Mouse (Mus musculus) lung, postnatal 0 days (tissue): ENCODE results near the gene Ccdc117.

Experiments used
- CTCF ChIP-seq: IDR thresholded peaks from 2 replicates; pipeline ENCODE4 v1.5.1; 2016; ENCODE audit warnings: antibody characterized with exemption, mild to moderate bottlenecking
- EP300 ChIP-seq: IDR thresholded peaks from 2 replicates; pipeline ENCODE4 v1.6.1; 2016; ENCODE audit warnings: antibody characterized with exemption, mild to moderate bottlenecking, control low read depth

DNA sequence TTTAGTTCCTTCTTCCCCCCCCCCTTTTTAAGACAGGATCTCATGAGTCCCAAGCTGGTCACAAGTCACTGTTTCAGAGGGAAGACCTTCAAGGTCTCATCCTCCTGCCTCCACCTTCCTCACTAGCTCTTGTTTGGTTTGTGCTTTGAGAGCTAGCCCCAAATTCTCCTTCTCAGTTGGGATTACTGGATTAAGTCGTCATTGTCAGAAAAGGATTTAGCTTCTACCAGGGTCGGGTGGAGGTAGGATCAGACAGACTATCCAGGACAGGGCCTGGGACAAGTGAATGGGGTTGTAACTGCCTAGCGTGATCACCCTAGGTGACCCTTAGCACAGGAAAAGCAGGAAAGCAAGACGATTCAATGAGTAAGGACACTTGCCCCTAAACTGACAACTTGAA, 1.7 kb downstream of the Ccdc117 start:
- TF ChIP-seq CTCF: no peak
- no peak for TF ChIP-seq EP300
